Mouse (Mus musculus): ENCODE measurements at regions not wholly inside any gene's neighbourhood (a gene's known extent, or its start where the extent isn't known, plus 50 kb on each side); places are given as distances from the start of the nearest gene placed in this dataset.
"Not testable (repeated sequence)": the region's sequence is repeated elsewhere in the genome, so short reads cannot be mapped to it uniquely, and the experiment has no call there.

DNA sequence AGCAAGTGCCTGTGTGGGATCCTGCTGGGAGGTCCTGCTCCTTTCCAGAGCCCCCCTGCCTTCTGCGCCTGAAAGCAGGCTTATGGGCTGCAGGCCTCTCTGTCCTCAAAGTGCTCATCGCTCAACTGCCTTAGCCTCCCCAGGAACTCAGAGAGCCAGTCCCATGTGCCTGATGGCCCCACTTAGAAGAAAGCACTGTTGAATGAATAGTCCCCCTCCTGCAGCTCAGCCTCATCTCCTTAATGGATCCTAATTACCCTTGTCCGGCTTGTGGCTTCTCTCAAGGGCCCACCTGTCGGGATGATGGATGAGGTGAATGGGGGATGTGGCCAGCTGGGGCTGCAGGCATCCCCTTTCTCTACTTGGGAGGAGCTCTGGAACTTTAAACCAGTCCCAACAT is 163.1 kb upstream of the 1700012A03Rik start:
- H3K4me3 ChIP-seq (replicated peaks; ENCODE audit: control insufficient read depth, low read depth, low read length), result no peak overlapping the region
- TF ChIP-seq POLR2A (IDR thresholded peaks at IDR 0.05; ENCODE audit: borderline replicate concordance, control insufficient read depth, low read depth, low read length), result no peak
- TF ChIP-seq CTCF (IDR thresholded peaks at IDR 0.05; ENCODE audit: control insufficient read depth, insufficient read depth, low read length), result no peak
- no peaks in the 10 kb centered on the region for H3K4me1 ChIP-seq (ENCODE audit: control insufficient read depth, insufficient read depth, low read length)
- 19% methylated on average over 4 of the region's 4 CpGs for WGBS
- no peak overlapping the region for H3K27ac ChIP-seq (ENCODE audit: control insufficient read depth, insufficient read depth, low read depth, low read length, poor library complexity)

DNA sequence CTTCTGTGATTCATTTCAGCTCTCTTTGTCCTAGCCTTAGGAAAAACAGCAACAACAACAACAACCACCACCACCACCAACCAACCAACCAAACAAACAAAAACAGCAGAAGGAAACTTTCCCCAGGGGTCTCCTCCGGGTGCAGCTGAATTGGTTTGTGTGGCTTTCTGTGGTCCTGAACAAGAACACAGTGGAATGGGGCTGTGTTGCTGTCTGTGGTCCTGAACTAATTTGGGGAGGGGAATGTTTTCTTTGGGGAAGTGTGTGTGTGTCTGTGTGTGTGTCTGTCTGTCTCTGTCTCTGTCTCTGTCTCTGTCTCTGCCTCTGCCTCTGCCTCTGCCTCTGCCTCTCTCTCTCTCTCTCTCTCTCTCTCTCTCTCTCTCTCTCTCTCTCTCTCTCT is 164.8 kb upstream of the 1700012A03Rik start:
- H3K4me3 ChIP-seq (replicated peaks; ENCODE audit: control insufficient read depth, low read depth, low read length); H3K4me1 ChIP-seq (ENCODE audit: control insufficient read depth, insufficient read depth, low read length); H3K27ac ChIP-seq (ENCODE audit: control insufficient read depth, insufficient read depth, low read depth, low read length, poor library complexity): not testable (repeated sequence)
- WGBS, result 12% methylated on average over 1 of the region's 1 CpGs

DNA sequence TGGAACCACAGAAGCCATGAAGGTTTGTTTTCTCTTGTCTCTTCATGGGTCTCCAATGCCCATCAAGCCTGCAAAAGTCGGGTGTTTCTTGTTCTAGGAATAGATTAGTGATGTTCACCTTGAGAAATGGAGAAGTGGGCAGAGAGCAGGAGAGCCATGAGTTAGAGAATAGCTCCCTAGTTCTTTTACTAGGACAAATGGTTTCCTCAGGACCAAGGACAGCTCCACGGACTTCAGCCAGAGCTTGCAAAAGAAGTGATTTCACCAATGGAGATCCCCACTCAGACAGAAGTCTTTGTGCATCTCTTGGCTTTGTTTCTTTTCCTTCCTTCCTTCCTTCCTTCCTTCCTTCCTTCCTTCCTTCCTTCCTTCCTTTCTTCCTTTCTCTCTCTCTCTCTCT is 166.3 kb upstream of the 1700012A03Rik start:
- H3K4me1 ChIP-seq (ENCODE audit: control insufficient read depth, insufficient read depth, low read length), result no peaks in the 10 kb centered on the region
- no peak overlapping the region for H3K27ac ChIP-seq (ENCODE audit: control insufficient read depth, insufficient read depth, low read depth, low read length, poor library complexity)
- no peak for TF ChIP-seq CTCF (IDR thresholded peaks at IDR 0.05; ENCODE audit: control insufficient read depth, insufficient read depth, low read length)
- TF ChIP-seq POLR2A (IDR thresholded peaks at IDR 0.05; ENCODE audit: borderline replicate concordance, control insufficient read depth, low read depth, low read length), result no peak
- H3K4me3 ChIP-seq (replicated peaks; ENCODE audit: control insufficient read depth, low read depth, low read length), result no peak overlapping the region
- 0% methylated on average over 2 of the region's 2 CpGs for WGBS

DNA sequence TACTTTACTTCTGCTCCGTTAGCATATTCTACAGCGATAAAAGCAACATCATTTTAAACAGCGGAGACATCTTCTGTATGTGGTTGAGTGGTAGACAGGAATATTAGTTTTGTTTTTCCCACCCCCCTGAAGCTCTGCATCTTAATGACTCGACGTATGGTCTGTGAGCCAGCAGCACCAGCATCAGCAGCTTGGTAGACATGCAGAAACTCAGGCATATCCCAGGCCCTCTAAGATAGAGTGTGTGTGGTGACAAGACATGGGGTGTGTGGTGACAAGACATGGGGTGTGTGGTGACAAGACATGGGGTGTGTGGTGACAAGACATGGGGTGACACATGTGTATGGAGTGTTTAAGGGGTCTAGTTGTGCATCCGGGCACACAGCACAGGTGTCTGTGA is 175.4 kb upstream of the 1700012A03Rik start:
- H3K27ac ChIP-seq (ENCODE audit: control insufficient read depth, insufficient read depth, low read depth, low read length, poor library complexity), result no peak overlapping the region
- 75% methylated on average over 6 of the region's 6 CpGs for WGBS
- TF ChIP-seq CTCF (IDR thresholded peaks at IDR 0.05; ENCODE audit: control insufficient read depth, insufficient read depth, low read length), result no peak
- no peak for TF ChIP-seq POLR2A (IDR thresholded peaks at IDR 0.05; ENCODE audit: borderline replicate concordance, control insufficient read depth, low read depth, low read length)
- H3K4me1 ChIP-seq (ENCODE audit: control insufficient read depth, insufficient read depth, low read length), result no peaks in the 10 kb centered on the region
- H3K4me3 ChIP-seq (replicated peaks; ENCODE audit: control insufficient read depth, low read depth, low read length), result no peak overlapping the region

DNA sequence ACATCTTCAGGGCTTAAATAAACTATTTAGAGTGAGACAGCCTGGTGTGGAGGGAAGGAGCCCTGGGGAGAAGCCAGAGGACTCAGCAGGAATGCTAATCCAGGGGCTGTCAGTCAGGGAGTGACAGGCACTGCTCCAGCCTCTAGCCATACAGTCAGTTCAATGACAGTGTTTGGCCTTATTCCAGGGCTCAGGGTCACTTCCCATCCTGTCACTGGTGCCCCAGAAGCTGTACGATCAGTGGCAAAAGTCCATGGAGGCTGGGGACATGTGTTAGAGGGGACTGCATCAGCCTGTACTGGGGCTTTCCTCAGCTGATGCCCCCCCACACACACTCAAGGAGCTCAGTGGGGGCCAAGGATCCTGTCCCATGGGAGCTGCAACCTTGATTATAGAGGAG is 176.1 kb upstream of the 1700012A03Rik start:
- 58% methylated on average over 1 of the region's 1 CpGs for WGBS

GRCm38 (mm10) chr6:31871766-31872165 is 178.3 kb upstream of the 1700012A03Rik start:
- 77% methylated on average over 3 of the region's 3 CpGs for WGBS
- no peak overlapping the region for H3K4me3 ChIP-seq (replicated peaks; ENCODE audit: control insufficient read depth, low read depth, low read length)
- no peaks in the 10 kb centered on the region for H3K4me1 ChIP-seq (ENCODE audit: control insufficient read depth, insufficient read depth, low read length)
- no peak overlapping the region for H3K27ac ChIP-seq (ENCODE audit: control insufficient read depth, insufficient read depth, low read depth, low read length, poor library complexity)
- TF ChIP-seq POLR2A (IDR thresholded peaks at IDR 0.05; ENCODE audit: borderline replicate concordance, control insufficient read depth, low read depth, low read length) (no peak), CTCF (IDR thresholded peaks at IDR 0.05; ENCODE audit: control insufficient read depth, insufficient read depth, low read length) (no peak)

More for the DNA sequence above, 176.1 kb upstream of the 1700012A03Rik start:
- Histone ChIP-seq H3K4me1 (ENCODE audit: control insufficient read depth, insufficient read depth, low read length) (no peaks in the 10 kb centered on the region), H3K27ac (ENCODE audit: control insufficient read depth, insufficient read depth, low read depth, low read length, poor library complexity) (no peak overlapping the region), H3K4me3 (replicated peaks; ENCODE audit: control insufficient read depth, low read depth, low read length) (no peak overlapping the region)
- no peak for TF ChIP-seq POLR2A (IDR thresholded peaks at IDR 0.05; ENCODE audit: borderline replicate concordance, control insufficient read depth, low read depth, low read length)
- no peak for TF ChIP-seq CTCF (IDR thresholded peaks at IDR 0.05; ENCODE audit: control insufficient read depth, insufficient read depth, low read length)

- 63% methylated on average over 7 of the region's 7 CpGs for WGBS
- Histone ChIP-seq H3K27ac (ENCODE audit: control insufficient read depth, insufficient read depth, low read depth, low read length, poor library complexity) (no peak overlapping the region), H3K4me3 (replicated peaks; ENCODE audit: control insufficient read depth, low read depth, low read length) (no peak overlapping the region), H3K4me1 (ENCODE audit: control insufficient read depth, insufficient read depth, low read length) (no peaks in the 10 kb centered on the region)
- TF ChIP-seq POLR2A (IDR thresholded peaks at IDR 0.05; ENCODE audit: borderline replicate concordance, control insufficient read depth, low read depth, low read length), result no peak
- no peak for TF ChIP-seq CTCF (IDR thresholded peaks at IDR 0.05; ENCODE audit: control insufficient read depth, insufficient read depth, low read length)
Measured at GRCm38 (mm10) chr6:31861996-31862395, 188.1 kb upstream of the 1700012A03Rik start.

- no peak for TF ChIP-seq CTCF (IDR thresholded peaks at IDR 0.05; ENCODE audit: control insufficient read depth, insufficient read depth, low read length)
- TF ChIP-seq POLR2A (IDR thresholded peaks at IDR 0.05; ENCODE audit: borderline replicate concordance, control insufficient read depth, low read depth, low read length), result no peak
- no peak overlapping the region for H3K27ac ChIP-seq (ENCODE audit: control insufficient read depth, insufficient read depth, low read depth, low read length, poor library complexity)
- WGBS, result 71% methylated on average over 3 of the region's 3 CpGs
- no peak overlapping the region for H3K4me3 ChIP-seq (replicated peaks; ENCODE audit: control insufficient read depth, low read depth, low read length)
- H3K4me1 ChIP-seq (ENCODE audit: control insufficient read depth, insufficient read depth, low read length), result no peaks in the 10 kb centered on the region
Measured at GRCm38 (mm10) chr6:31859621-31860020, 190.4 kb upstream of the 1700012A03Rik start.

- TF ChIP-seq POLR2A (IDR thresholded peaks at IDR 0.05; ENCODE audit: borderline replicate concordance, control insufficient read depth, low read depth, low read length) (no peak), CTCF (IDR thresholded peaks at IDR 0.05; ENCODE audit: control insufficient read depth, insufficient read depth, low read length) (no peak)
- Histone ChIP-seq H3K4me1 (ENCODE audit: control insufficient read depth, insufficient read depth, low read length) (no peaks in the 10 kb centered on the region), H3K4me3 (replicated peaks; ENCODE audit: control insufficient read depth, low read depth, low read length) (no peak overlapping the region), H3K27ac (ENCODE audit: control insufficient read depth, insufficient read depth, low read depth, low read length, poor library complexity) (no peak overlapping the region)
- WGBS, result 85% methylated on average over 16 of the region's 16 CpGs
Measured at GRCm38 (mm10) chr6:31854261-31854660, 195.8 kb upstream of the 1700012A03Rik start.

Data from bone marrow, adult 2 months (tissue).